Mouse (Mus musculus): ENCODE data around the gene Igfbp5. TPM values are rescaled to one million over a fixed set of nuclear protein-coding genes. Genes with fewer than 3 reads are reported as not detected.

Gene Igfbp5
- 10 to 100 TPM; 65.5 to 79.3 TPM for total RNA-seq (2021)
- long read RNA-seq, experiment 1, full-length matches to known transcripts = 8 of 32 reads
- long read RNA-seq, experiment 1, partial matches to known transcripts = 0 of 32 reads
- long read RNA-seq, experiment 1, other reads (novel, unspliced or antisense) = 24 of 32 reads
- long read RNA-seq, experiment 2, full-length matches to known transcripts = 8 of 41 reads
- long read RNA-seq, experiment 2, partial matches to known transcripts = 1 of 41 reads
- long read RNA-seq, experiment 2, other reads (novel, unspliced or antisense) = 32 of 41 reads

DNA sequence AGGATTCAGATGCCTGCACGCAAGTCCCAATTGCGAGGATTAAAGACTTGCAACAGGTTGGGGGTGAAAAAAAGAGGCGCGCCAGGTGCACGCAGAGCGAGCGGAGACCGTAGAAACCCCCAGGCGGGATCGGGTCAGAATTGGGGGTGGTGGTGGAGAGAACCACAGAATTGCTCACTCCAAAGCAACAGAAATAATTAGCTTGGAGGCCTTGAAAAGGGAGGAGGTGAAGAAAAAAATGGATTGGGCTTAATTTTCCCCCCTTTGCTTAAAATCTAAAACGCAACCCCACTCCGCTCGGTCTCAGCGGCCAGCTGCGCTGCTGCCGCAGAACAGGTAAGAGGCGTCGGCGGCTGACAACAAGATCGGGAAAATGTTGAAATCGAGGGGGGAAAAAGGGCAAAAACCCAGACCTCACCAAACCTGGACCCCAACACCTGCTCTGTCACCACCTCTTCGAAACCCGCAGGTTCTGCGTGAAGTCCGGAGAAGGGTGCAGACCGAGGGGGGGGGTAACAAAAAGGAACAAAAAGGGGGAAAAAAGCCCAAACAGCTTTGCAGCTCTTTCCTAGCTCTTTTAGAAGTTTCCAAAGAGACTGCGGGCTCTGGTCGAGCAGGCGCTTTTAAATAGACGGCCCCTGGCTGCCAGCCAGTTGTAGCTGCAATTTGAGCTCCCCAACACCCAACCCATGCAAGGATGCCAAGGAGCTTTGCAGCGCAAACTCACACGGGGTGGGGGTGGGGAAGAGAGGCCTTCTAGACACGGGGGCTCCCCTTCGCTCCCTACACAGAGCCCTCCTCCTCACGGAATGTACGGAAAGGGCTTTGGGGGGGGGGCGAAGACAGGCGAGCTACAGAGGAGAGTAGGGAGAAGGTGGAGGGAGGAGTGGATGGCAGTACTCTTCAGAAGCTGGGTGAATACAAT lies at the start of gene Igfbp5:
Gene Igfbp5, minus strand, starts transcription at position 598 of the 925 bp plus-strand sequence.
- DNase-seq (ENCODE audit: low spot score in 2 of 2) = peak; percentile 74 to 77
- intact Hi-C loops (cut with DNase I) = loop anchor here (5.0 to 10.0 kb wide), 3 partner anchors 398 to 660 kb away; no protein-coding TSS in a partner anchor

GRCm38 (mm10) chr1:72914815-72915214 lies 40.1 kb upstream of the Igfbp5 start:
- intact Hi-C loops (cut with DNase I) = no loop called here
- peak in 1 of 2 experiments; percentile 32 for DNase-seq (ENCODE audit: low spot score in 2 of 2)

DNA sequence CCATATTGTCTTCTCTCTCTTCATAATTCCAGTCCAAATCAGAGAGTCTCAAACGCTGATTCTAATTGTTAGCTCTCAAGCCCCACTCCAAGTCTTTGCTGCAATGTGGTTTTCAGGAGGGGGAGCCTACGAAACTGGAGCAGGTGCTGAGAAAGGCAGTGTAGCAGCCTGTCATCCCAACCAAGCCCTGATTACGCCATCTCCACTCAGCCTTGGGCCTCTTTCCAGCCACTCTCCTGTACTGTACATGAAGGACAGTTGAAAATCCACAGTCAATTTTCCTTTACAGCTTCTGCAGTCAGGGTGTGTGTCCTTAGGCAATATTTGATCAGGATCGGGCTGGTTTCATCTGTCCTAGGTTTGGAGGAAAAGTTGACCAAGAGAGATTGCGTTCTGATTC lies 38.4 kb upstream of the Igfbp5 start:
- no peak for DNase-seq (ENCODE audit: low spot score in 2 of 2)
- intact Hi-C loops (cut with DNase I) = no loop called here

DNA sequence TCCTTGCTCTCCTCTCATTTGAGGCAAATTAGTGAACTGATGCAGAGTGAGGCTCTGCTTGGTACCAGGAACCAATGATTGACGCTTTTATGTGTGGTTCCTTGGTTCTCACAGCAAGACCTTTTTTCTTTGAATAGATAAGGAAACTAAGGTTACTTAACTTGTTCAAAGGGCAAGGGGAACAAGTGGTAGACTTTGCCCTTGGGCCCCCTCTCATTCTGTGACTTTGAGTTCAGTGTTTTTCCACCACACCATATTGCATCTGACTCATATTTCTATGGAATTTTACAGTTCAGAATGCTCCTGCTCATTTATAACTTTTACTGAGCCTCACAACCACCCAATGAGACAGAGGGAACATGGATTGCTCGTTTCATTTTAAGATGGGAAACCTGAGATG lies 21.1 kb upstream of the Igfbp5 start:
- intact Hi-C loops (cut with DNase I) = no loop called here
- no peak for DNase-seq (ENCODE audit: low spot score in 2 of 2)

DNA sequence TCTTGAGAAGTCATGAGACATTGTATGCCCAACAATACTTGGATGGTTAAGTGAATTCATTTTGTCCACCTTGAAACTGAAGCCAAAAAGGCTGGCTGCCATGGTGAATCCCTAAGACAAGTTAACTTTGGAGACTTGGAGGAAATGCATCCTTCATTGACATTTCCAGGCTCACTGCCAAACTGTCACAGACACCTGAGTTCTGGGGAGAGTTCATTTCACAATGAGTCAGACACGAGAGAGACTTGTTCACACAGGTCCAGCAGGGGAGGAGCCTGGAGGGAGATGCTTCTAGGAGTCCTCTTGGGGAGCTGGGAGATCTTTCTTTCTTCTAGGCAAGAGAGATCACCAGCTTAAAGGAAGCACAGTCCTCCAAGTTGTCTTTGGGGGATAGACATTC lies 13.2 kb upstream of the Igfbp5 start:
- DNase-seq (ENCODE audit: low spot score in 2 of 2) = no peak
- intact Hi-C loops (cut with DNase I) = no loop called here

- intact Hi-C loops (cut with DNase I) = no loop called here
- DNase-seq (ENCODE audit: low spot score in 2 of 2) = no peak
These were observed 11.1 kb upstream of the Igfbp5 start for GRCm38 (mm10) chr1:72885819-72886169.

- no peak for DNase-seq (ENCODE audit: low spot score in 2 of 2)
- intact Hi-C loops (cut with DNase I) = no loop called here
These were observed 10.6 kb upstream of the Igfbp5 start for GRCm38 (mm10) chr1:72885111-72885818.

- intact Hi-C loops (cut with DNase I) = loop anchor here (5.0 to 10.0 kb wide), 3 partner anchors 393 to 656 kb away; no protein-coding TSS in a partner anchor
- DNase-seq (ENCODE audit: low spot score in 2 of 2) = no peak
These were observed 4.6 kb upstream of the Igfbp5 start for GRCm38 (mm10) chr1:72879319-72879634.

GRCm38 (mm10) chr1:72878473-72879318 lies 4.0 kb upstream of the Igfbp5 start:
- DNase-seq (ENCODE audit: low spot score in 2 of 2) = no peak
- intact Hi-C loops (cut with DNase I) = loop anchor here (5.0 to 10.0 kb wide), 3 partner anchors 394 to 656 kb away; no protein-coding TSS in a partner anchor

DNA sequence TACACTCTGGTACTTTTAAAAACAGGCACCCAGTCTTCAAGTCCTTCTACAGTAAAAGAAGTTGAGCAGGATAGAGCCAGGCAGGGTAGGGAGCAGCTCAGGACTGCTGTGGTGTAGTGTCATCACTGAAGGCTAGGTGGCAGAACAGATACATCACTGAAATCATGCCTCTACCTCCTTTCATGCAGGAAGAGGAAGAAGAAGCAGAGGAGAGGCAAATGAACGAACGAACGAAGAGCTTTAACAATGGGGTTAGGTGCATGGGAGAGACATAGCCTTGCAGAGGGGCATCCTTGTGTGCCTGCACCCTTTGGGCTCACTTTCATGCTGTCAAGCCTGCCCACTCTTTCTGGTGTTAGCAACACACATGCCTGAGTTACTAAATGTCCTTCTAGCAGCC lies 3.2 kb upstream of the Igfbp5 start:
- intact Hi-C loops (cut with DNase I) = loop anchor here (1.0 to 10.0 kb wide), 5 partner anchors 394 to 949 kb away; no protein-coding TSS in a partner anchor
- peak; percentile 73 to 79 for DNase-seq (ENCODE audit: low spot score in 2 of 2)

GRCm38 (mm10) chr1:72876111-72876510 lies 1.4 kb upstream of the Igfbp5 start:
- peak; percentile 47 to 54 for DNase-seq (ENCODE audit: low spot score in 2 of 2)
- intact Hi-C loops (cut with DNase I) = loop anchor here (2.0 to 10.0 kb wide), 4 partner anchors 396 to 951 kb away; no protein-coding TSS in a partner anchor

- intact Hi-C loops (cut with DNase I) = loop anchor here (2.0 to 10.0 kb wide), 4 partner anchors 397 to 951 kb away; no protein-coding TSS in a partner anchor
- DNase-seq (ENCODE audit: low spot score in 2 of 2) = no peak
These were observed 1.0 kb upstream of the Igfbp5 start for GRCm38 (mm10) chr1:72875708-72876107.

DNA sequence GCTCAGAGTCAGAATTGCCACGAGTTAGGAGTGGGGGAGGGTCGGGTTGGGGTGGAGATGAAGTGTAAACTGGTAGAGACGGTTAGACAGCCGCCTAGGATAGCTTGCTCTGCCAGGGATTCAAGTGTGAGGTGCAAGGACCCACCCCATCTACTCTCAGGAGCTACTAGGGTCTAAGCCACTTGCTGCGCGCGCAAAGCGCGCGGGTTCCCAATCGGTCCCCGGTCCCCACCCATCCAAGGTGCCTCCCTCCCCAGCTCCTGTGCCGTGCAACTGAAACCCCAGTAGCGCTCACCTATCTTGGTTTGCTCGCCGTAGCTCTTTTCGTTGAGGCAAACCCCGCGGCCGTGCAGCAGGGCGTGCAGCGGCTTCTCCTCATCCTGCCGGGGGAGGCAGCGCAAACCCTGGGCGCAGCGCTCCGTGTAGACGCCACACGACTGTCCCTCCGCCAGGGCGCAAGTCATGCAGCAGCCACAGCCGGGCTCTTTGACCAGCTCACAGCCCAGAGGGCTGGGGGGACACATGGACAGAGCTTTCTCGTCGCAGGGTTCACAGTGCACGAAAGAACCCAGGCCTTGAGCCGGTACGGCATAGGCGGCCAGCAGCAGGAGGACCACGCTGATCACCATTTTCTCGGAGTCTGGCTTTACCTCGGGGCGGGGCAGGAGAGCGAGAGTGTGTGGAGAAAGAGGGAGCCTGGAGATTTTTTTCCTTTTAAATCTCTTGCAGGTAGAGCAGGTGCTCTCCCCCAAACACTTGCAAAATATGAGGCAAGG lies 985 bp downstream of the Igfbp5 start:
- intact Hi-C loops (cut with DNase I) = loop anchor here (10.0 kb wide), 2 partner anchors 511 to 661 kb away; no protein-coding TSS in a partner anchor
- peak; percentile 66 to 74 for DNase-seq (ENCODE audit: low spot score in 2 of 2)

DNA sequence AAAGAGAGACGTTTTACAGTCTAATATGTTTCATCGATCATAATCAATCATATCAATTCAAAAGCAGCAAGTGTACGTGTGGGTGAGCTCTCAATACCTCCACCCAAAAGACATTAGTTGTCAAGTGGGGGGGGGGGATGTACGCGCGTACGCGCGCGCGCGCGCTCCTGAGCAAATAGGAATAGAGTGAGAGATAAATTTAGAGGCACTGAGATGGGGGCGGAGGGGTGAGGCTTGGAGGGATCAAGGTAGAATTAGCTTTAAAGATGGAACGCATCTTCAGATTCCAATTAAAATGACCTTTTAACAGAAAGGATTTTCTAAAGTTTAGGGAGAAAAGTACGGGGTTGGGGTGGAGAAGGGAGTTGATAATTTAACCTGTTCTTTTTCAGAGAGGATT lies 1.6 kb downstream of the Igfbp5 start:
- DNase-seq (ENCODE audit: low spot score in 2 of 2) = no peak
- intact Hi-C loops (cut with DNase I) = loop anchor here (10.0 kb wide), 2 partner anchors 512 to 662 kb away; no protein-coding TSS in a partner anchor

GRCm38 (mm10) chr1:72872521-72872920 lies 2.2 kb downstream of the Igfbp5 start:
- intact Hi-C loops (cut with DNase I) = loop anchor here (10.0 kb wide), 2 partner anchors 512 to 662 kb away; no protein-coding TSS in a partner anchor
- peak; percentile 77 to 84 for DNase-seq (ENCODE audit: low spot score in 2 of 2)

DNA sequence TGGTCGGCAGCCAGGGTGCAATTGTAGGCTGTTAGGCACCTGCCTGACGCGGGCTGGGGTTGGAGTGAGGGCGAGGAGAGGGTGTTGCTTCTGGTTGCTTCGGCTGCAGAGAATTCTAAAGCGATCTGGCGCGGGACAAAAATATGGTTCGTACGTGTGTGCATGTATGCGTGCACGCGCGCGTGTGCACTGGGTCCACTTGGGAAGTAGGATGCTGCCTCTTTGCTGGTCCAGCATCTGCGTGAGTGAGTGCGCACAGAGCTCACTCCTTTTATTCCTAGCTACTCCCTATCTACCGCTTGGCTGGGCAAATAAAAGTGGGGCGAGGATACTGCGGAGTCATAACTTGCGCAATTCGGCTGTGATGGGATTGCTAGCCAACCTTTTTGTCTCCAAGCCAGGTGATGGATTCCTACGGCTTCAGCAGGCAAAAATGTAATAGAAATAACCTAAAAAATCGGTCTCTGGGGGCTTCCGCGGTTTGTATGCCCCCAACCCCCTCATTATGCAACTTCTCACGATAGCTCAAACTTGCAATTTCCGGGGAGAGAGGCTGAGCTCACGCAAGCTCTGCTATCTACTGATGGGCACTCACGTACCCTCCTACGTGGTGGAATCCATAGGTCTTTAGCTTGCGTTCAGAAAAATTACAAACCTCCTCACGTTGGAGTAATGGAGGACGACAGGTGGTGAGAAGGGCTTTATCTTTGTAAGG lies 2.8 kb downstream of the Igfbp5 start:
- DNase-seq (ENCODE audit: low spot score in 2 of 2) = peak; percentile 71 to 90
- intact Hi-C loops (cut with DNase I) = loop anchor here (10.0 kb wide), 2 partner anchors 513 to 663 kb away; no protein-coding TSS in a partner anchor

DNA sequence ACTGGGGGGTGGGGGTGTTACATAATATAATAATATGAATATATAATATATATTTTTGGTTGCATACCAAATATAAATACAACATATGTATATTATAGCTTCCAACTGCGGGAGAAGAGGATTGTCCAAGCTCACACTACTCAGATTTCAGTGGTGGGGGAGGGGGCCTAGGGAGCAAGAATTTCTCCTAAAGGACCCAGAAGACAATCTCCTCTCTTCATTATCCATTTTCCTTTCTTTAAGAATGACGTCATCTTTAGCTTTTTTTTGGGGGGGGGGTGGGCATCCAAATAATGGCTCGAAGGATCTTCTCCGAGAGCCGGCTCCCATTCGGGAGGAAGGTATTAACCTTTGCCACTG lies 3.4 kb downstream of the Igfbp5 start:
- no peak for DNase-seq (ENCODE audit: low spot score in 2 of 2)
- intact Hi-C loops (cut with DNase I) = loop anchor here (10.0 kb wide), 2 partner anchors 513 to 663 kb away; no protein-coding TSS in a partner anchor

All from left cerebral cortex, postnatal 14 days (tissue).